Mouse (Mus musculus) G1E-ER4 (cell line): ENCODE data around the gene Hspb11. TPM values are rescaled to one million over a fixed set of nuclear protein-coding genes. Genes with fewer than 3 reads are reported as not detected.

Source experiments
- GATA1 ChIP-seq: IDR thresholded peaks from one replicate; pipeline ENCODE4 v1.8.0; 2012; ENCODE audit warnings: low read length, inconsistent platforms
- polyA plus RNA-seq: library from polyadenylated mRNA; stranded (reverse); fragments of >175 nt; gene quantifications from 2 replicates; pipeline ENCODE4 v1.2.3, GENCODE M21; 2012

The Hspb11 gene
- 5.4 and 9.6 TPM in 2 replicates for polyA plus RNA-seq

GRCm38 (mm10) chr4:107253125-107254091 lies at the start of gene Hspb11, which contains the start of gene Lrrc42:
TSS of gene Hspb11 (plus strand) at chr4:107253593.
TSS of gene Lrrc42 (minus strand) at chr4:107253532.
- TF ChIP-seq GATA1 = no peak

- TF ChIP-seq GATA1 = no peak
Measured at GRCm38 (mm10) chr4:107207016-107207415, 46.4 kb upstream of the Hspb11 start.

- TF ChIP-seq GATA1 = no peak
Measured at GRCm38 (mm10) chr4:107208880-107209279, 44.5 kb upstream of the Hspb11 start, which contains the start of gene Ldlrad1. TSS of gene Ldlrad1 (plus strand) at chr4:107209180.

GRCm38 (mm10) chr4:107210483-107211097 lies 42.8 kb upstream of the Hspb11 start:
- no peak for TF ChIP-seq GATA1

- no peak for TF ChIP-seq GATA1
Measured at GRCm38 (mm10) chr4:107211465-107211864, 41.9 kb upstream of the Hspb11 start.

GRCm38 (mm10) chr4:107211936-107212335 lies 41.5 kb upstream of the Hspb11 start:
- no peak for TF ChIP-seq GATA1

GRCm38 (mm10) chr4:107213279-107214011 lies 39.9 kb upstream of the Hspb11 start:
- TF ChIP-seq GATA1 = no peak

GRCm38 (mm10) chr4:107217574-107217973 lies 35.8 kb upstream of the Hspb11 start:
- TF ChIP-seq GATA1 = peak; percentile 37

GRCm38 (mm10) chr4:107221524-107221923 lies 31.9 kb upstream of the Hspb11 start:
- no peak for TF ChIP-seq GATA1

GRCm38 (mm10) chr4:107223225-107224204 lies 29.9 kb upstream of the Hspb11 start:
- TF ChIP-seq GATA1 = no peak

GRCm38 (mm10) chr4:107226313-107226712 lies 27.1 kb upstream of the Hspb11 start:
- no peak for TF ChIP-seq GATA1

GRCm38 (mm10) chr4:107232219-107232618 lies 21.2 kb upstream of the Hspb11 start:
- TF ChIP-seq GATA1 = no peak

- TF ChIP-seq GATA1 = no peak
Measured at GRCm38 (mm10) chr4:107238253-107238652, 15.1 kb upstream of the Hspb11 start.

- no peak for TF ChIP-seq GATA1
Measured at GRCm38 (mm10) chr4:107240196-107240595, 13.2 kb upstream of the Hspb11 start.
